Mouse (Mus musculus) embryonic facial prominence, embryonic 15.5 days (tissue): ENCODE data around the gene Epb41l2. TPM values are rescaled to one million over a fixed set of nuclear protein-coding genes. Genes with fewer than 3 reads are reported as not detected.

Source experiments
- ATAC-seq: fragments of 200-750 bp; cut with Nextera tagmentation; 2 replicates; pipeline ENCODE4 v1.8.0; 2017; ENCODE audit warnings: low read depth, moderate TSS enrichment; ENCODE audit not compliant: insufficient number of reproducible peaks, low FRiP score, low TSS enrichment
- H3K27ac ChIP-seq: fragments of 300-500 bp; sonication (generic); replicated peaks from 2 replicates; pipeline ENCODE4 v1.5.1; 2015; ENCODE audit warnings: mild to moderate bottlenecking, inconsistent platforms
- H3K27me3 ChIP-seq: fragments of 300-500 bp; sonication (generic); 2 replicates; pipeline ENCODE4 v1.6.1; 2015; ENCODE audit warnings: inconsistent platforms
- H3K36me3 ChIP-seq: fragments of 300-500 bp; sonication (generic); 2 replicates; pipeline ENCODE4 v1.6.1; 2015; ENCODE audit warnings: mild to moderate bottlenecking, inconsistent platforms
- H3K4me1 ChIP-seq: fragments of 300-500 bp; sonication (generic); 2 replicates; pipeline ENCODE4 v1.6.1; 2015; ENCODE audit warnings: inconsistent platforms
- H3K4me2 ChIP-seq: fragments of 300-500 bp; sonication (generic); replicated peaks from 2 replicates; pipeline ENCODE4 v1.6.1; 2015; ENCODE audit warnings: mild to moderate bottlenecking, inconsistent platforms
- H3K4me3 ChIP-seq: fragments of 300-500 bp; sonication (generic); replicated peaks from 2 replicates; pipeline ENCODE4 v1.5.1; 2015; ENCODE audit warnings: mild to moderate bottlenecking, inconsistent platforms
- H3K9ac ChIP-seq: fragments of 300-500 bp; sonication (generic); 2 replicates; pipeline ENCODE4 v1.6.1; 2015; ENCODE audit warnings: inconsistent platforms
- H3K9me3 ChIP-seq: fragments of 300-500 bp; sonication (generic); replicated peaks from 2 replicates; pipeline ENCODE4 v1.6.1; 2016; ENCODE audit warnings: inconsistent platforms
- WGBS: fragments of 180-500 bp; shearing (Covaris S2); methylation state at CpG from one replicate; pipeline ENCODE4 v1.1.7; 2015; 5-methylcytosine and 5-hydroxymethylcytosine counted together
- polyA plus RNA-seq: library from polyadenylated mRNA; unstranded; fragments of >200 nt; fragmentation: Nextera tagmentation; extraction: Ambion mirVana; gene quantifications from 2 replicates; pipeline ENCODE4 v1.2.1, GENCODE M21; 2015

Gene Epb41l2
- polyA plus RNA-seq, 1 experiment from 2014 or later: 78.9 TPM

DNA sequence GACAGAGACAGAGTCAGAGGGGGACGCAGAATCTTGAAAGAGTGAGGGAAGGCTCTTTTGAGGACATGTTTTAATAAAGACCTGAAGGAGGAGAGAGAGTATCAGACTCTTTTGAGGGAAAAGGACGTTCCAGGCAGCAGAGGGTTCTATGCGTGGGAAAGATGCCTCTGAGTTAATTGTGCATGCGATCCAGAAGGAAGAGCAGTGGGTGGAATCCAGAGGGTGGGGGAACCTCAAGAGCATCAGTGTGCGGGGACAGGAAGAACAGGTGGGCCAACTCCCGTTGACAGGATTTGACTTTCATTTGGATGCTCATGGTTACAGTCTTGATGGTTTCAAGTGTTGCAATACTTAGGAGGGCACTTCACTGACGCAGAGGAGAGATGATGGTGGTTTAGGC lies 29.5 kb upstream of the Epb41l2 start:
- ATAC-seq: no peak
- Histone ChIP-seq H3K9me3 (no peaks in the 10 kb centered on the region), H3K27ac (no peak overlapping the region), H3K9ac (no peak overlapping the region), H3K4me1 (peaks cover 4% of the 10 kb centered on the region; the same call in 1 of the 2 replicates), H3K4me2 (no peak overlapping the region), H3K36me3 (no peaks in the 10 kb centered on the region), H3K4me3 (no peak overlapping the region), H3K27me3 (no peaks in the 10 kb centered on the region)
- 77% methylated on average over 7 of the region's 7 CpGs for WGBS

DNA sequence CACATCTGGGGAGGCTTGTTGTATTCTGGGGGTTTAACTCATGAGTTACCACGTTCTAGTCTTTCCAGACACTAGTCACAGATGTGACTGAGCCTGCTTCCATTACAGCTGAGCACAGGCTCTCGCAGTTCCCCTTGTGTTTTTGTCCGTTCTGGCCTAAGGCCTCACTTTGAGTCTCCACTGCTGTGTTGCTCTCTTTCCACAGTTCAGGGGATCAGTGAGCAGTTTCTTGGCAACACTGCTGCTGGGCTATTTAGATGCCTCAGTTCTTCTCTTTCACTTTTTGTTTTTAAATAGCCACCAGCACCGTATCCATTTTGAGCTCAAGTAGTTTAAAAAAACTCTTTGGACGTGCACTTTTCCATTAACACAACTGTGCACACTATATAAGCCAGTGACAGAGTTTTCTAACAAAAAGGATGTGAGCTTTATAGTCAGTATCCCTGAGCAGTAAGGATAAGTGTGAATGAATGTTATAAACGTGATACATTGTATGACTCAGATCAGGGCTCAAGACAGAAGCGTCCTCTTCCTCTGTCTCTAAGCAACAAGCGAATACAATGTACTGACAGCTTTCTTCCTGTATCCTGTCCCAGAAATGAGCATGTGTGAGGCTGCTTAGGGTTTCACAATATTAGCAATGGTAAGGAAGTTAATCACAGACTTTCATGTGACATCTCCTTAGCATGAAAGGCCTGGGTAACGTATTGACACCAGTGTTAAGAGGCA lies 28.1 kb upstream of the Epb41l2 start:
- no peaks in the 10 kb centered on the region for H3K36me3 ChIP-seq
- no peak overlapping the region for H3K4me2 ChIP-seq
- no peak overlapping the region for H3K27ac ChIP-seq
- H3K27me3 ChIP-seq: no peaks in the 10 kb centered on the region
- no peak overlapping the region for H3K4me3 ChIP-seq
- no peaks in the 10 kb centered on the region for H3K9me3 ChIP-seq
- no peak for ATAC-seq
- WGBS: 56% methylated on average over 9 of the region's 9 CpGs
- H3K4me1 ChIP-seq: peaks cover 4% of the 10 kb centered on the region; the same call in 1 of the 2 replicates
- no peak overlapping the region for H3K9ac ChIP-seq

DNA sequence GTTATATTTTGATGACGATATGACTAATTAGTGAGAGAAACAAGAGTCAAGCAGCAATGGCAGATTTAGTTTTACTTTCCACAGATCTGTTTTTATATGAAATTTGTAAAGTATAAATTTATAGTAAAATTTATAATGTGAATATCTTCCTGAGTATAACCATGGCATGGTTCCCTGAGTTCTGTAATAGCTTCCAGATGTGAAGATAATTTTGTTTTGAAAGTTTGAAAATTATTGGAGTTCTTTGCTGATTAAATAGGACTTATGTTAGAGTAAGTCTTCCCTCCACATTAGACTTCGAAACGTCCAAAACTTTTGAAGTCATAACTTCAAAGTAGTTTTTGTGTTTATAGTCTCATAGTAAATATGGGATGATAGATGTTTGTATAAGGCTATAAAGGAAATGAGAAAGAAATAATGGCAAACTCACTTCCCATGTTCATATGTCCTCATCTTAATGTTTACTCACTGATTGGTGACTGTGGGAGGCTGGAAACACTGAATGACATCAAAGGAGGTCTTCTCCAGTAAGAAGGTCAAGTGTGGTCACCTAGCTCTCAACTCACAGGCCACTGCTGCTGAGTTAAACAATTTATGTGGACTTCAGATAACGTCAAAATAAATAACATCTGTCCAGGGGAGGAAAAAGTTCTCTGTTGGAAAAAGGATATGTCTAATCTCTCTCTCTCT lies 26.1 kb upstream of the Epb41l2 start:
- H3K27ac ChIP-seq: 0 out of 2 replicates have a peak overlapping the region, but pooled peaks have one; percentile 48
- H3K4me1 ChIP-seq: peaks cover 4% of the 10 kb centered on the region; the same call in 1 of the 2 replicates
- no peaks in the 10 kb centered on the region for H3K27me3 ChIP-seq
- no peak for ATAC-seq
- H3K4me3 ChIP-seq: no peak overlapping the region
- no peaks in the 10 kb centered on the region for H3K9me3 ChIP-seq
- H3K9ac ChIP-seq: no peak overlapping the region
- 34% methylated on average over 4 of the region's 4 CpGs for WGBS
- no peak overlapping the region for H3K4me2 ChIP-seq
- H3K36me3 ChIP-seq: no peaks in the 10 kb centered on the region

DNA sequence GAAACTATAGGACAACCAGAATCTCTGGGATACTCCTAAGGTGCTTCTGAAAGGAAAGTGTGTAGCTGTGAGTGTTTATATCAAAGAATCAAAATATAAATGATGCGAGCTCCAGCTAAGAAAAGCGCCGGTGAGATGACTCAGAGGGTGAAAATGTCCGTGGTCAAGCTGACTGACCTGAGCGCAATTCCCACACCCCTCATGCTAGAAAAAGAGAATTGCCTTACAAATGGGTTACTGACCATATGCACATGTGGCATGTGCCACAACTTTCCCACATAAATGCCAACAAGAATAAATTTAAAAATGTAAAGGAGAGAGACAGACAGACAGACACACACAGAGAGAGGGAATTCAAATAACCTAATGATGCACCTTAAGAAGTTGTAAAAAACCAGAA lies 18.9 kb upstream of the Epb41l2 start:
- Histone ChIP-seq H3K4me2 (no peak overlapping the region), H3K27me3 (no peaks in the 10 kb centered on the region), H3K9me3 (no peaks in the 10 kb centered on the region), H3K4me3 (no peak overlapping the region), H3K36me3 (no peaks in the 10 kb centered on the region), H3K4me1 (no peaks in the 10 kb centered on the region), H3K9ac (no peak overlapping the region), H3K27ac (no peak overlapping the region)
- ATAC-seq: no peak
- 91% methylated on average over 5 of the region's 5 CpGs for WGBS

DNA sequence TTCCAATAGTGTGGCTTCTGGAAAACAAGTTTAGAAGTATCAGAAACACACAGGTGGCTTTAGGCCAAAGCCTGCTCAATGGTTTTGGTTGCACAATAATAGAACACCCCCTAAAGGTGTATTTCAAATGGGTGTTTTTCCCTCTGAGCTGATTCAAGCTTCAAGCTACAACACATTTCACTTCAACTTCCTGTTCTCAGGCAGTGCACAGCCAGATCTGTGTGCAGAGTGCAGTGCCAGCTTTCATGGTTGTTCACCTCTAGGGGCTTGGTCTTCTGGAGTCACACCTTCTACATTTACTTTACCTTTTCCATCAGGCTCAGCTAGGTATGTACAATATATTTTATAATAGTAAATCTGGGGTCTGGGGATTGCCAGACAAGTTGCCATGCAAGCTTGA lies 16.8 kb upstream of the Epb41l2 start:
- Histone ChIP-seq H3K9ac (no peak overlapping the region), H3K36me3 (no peaks in the 10 kb centered on the region), H3K27me3 (no peaks in the 10 kb centered on the region), H3K27ac (no peak overlapping the region), H3K4me3 (no peak overlapping the region), H3K9me3 (no peaks in the 10 kb centered on the region), H3K4me1 (no peaks in the 10 kb centered on the region), H3K4me2 (no peak overlapping the region)
- no peak for ATAC-seq

DNA sequence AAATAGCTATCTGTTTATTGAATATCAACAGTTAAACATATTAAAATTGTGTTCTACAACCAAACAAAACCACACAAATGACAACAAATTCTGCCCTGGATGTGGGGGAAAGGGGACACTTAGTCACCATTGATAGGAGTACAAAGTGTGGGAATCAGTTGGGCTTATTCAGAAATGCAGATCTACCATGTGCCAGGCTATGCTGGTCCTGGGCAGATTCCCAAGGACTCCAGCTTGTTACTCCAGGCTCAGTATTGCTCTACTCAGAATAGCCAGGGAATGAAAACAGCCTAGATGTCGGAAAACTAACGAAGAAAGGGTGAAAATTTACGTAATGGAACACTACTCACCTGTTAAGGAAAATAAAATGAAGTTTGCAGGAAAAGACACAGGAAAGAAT lies 5.7 kb upstream of the Epb41l2 start:
- 89% methylated on average over 3 of the region's 3 CpGs for whole genome bisulfite sequencing

DNA sequence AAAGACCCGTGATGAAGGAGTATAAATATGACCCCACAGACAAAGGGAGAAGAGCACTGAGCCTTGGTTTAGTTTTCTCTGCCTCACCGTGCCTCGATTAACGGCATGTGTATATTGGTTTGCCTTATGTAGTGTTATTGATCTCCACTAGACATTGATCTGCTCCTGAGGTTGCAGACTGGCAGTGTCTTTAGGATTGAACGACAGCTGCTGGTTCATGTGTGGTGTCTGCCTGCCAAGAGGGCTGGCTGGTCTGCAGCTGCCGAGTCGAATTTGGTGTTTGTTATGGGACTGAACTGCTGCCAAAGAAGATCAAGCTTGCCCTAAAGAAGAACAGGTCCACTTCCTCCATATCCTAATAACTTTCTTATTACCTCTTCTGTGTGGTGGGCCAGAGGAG lies 5.2 kb upstream of the Epb41l2 start:
- Histone ChIP-seq H3K36me3 (no peaks in the 10 kb centered on the region), H3K4me3 (no peak overlapping the region), H3K4me2 (no peak overlapping the region), H3K4me1 (peaks cover 6% of the 10 kb centered on the region; the same call in 1 of the 2 replicates), H3K27ac (no peak overlapping the region), H3K27me3 (no peaks in the 10 kb centered on the region), H3K9ac (no peak overlapping the region), H3K9me3 (no peaks in the 10 kb centered on the region)
- 79% methylated on average over 7 of the region's 7 CpGs for WGBS
- no peak for ATAC-seq

More for the DNA sequence above, 5.7 kb upstream of the Epb41l2 start:
- Histone ChIP-seq H3K4me3 (no peak overlapping the region), H3K9me3 (no peaks in the 10 kb centered on the region), H3K27ac (no peak overlapping the region), H3K9ac (no peak overlapping the region), H3K4me2 (no peak overlapping the region), H3K36me3 (no peaks in the 10 kb centered on the region), H3K4me1 (peaks cover 6% of the 10 kb centered on the region; the same call in 1 of the 2 replicates), H3K27me3 (no peaks in the 10 kb centered on the region)
- ATAC-seq: no peak

DNA sequence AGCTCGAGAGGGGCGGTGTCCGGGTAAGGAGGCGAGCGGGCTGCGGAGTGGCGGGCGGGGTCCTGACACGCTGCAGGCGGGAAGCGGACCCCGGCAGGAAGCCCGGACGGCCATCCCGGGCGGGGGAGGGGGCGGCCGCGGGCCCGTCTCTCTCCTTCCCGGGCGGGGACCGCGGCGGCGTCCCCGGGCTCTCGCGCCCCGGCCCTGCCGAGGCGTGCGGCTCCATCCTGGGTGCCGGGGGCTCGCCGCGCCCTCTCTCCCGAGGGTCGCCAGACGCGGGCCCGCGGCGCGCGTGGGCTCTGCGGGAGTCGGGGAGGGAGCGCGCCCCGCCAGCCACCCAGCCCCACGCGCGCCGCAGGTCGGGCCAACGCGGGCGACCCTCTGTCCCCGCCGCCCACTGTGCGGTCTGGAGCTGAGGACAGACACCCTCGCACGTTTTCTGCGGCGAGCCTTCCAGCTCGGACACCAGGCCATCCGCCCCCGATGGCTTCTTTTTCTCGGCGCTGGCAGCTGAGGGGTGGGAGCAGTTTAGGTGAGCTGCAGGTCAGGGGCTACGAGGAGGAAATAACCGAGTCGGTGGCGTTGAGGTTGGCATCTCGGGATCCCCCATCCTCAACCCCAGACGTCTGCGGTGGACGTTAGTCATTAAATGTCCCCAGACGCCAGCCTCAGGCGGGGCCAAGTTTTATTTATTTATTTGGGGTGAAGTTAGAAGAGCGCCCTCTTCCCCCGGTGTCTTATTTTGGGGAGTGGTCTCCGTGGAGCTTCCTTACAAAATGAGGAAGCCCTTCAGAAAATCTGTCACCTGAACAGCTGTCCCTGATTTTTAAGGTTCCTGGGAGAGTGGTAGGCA lies 587 bp downstream of the Epb41l2 start:
- peak overlapping the region; percentile 79 for H3K4me3 ChIP-seq
- under 1% methylated on average over 53 of the region's 84 CpGs for WGBS
- no peaks in the 10 kb centered on the region for H3K27me3 ChIP-seq
- H3K9ac ChIP-seq: peak overlapping the region; percentile 83
- ATAC-seq: peak; percentile 48; the same call in 1 of the 2 replicates
- peak overlapping the region; percentile 90 for H3K27ac ChIP-seq
- peak overlapping the region; percentile 65 for H3K4me2 ChIP-seq
- peaks cover 23% of the 10 kb centered on the region for H3K4me1 ChIP-seq
- no peaks in the 10 kb centered on the region for H3K9me3 ChIP-seq
- H3K36me3 ChIP-seq: no peaks in the 10 kb centered on the region

DNA sequence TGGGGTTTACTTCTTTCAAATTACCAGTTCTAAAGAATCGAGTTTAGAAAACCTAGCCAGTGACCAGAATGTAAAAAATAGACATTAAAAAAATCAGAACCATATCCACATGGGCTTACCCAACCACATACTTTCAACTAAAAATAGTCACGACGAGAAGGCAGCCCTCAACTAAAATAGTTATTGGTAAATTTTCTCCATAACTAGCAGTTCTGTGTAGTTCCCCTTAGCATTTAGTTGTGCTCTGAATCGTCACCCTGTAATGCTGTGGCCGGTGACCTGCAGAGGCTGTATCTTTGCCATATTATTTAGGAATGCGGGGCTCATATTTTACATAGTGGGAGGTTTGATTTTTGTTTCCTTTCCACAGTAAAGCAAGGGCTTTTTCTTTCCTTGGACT lies 2.6 kb downstream of the Epb41l2 start:
- H3K4me2 ChIP-seq: peak overlapping the region; percentile 65
- H3K9ac ChIP-seq: no peak overlapping the region
- no peaks in the 10 kb centered on the region for H3K36me3 ChIP-seq
- no peaks in the 10 kb centered on the region for H3K27me3 ChIP-seq
- ATAC-seq: peak; percentile 4; the same call in 1 of the 2 replicates
- peak overlapping the region; percentile 48 for H3K27ac ChIP-seq
- WGBS: 28% methylated on average over 6 of the region's 6 CpGs
- no peaks in the 10 kb centered on the region for H3K9me3 ChIP-seq
- peaks cover 17% of the 10 kb centered on the region for H3K4me1 ChIP-seq
- H3K4me3 ChIP-seq: peak overlapping the region; percentile 79

DNA sequence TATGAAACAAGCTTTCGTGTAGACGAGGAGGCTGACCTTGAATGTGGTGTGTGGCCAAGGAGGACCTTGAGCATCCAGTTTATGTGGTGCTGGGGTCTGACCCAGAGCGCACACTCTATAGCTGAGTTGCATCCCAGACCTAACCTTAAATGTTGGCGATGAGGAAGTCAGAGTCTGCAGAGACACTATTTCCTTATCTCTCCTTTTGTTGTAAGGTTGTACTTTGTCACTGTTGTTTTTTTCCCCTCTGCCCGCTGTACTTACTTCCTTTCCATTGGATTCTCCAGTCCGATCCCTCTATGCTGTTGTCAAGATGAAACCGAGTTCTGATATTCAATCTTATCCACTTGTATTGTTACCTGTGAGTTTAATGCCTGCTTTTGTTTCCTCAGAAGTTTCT lies 5.6 kb downstream of the Epb41l2 start:
- H3K4me2 ChIP-seq: no peak overlapping the region
- H3K9me3 ChIP-seq: no peaks in the 10 kb centered on the region
- peaks cover 28% of the 10 kb centered on the region for H3K4me1 ChIP-seq
- no peaks in the 10 kb centered on the region for H3K36me3 ChIP-seq
- ATAC-seq: no peak
- no peaks in the 10 kb centered on the region for H3K27me3 ChIP-seq
- no peak overlapping the region for H3K4me3 ChIP-seq
- WGBS: 88% methylated on average over 7 of the region's 7 CpGs
- H3K27ac ChIP-seq: no peak overlapping the region
- no peak overlapping the region for H3K9ac ChIP-seq

DNA sequence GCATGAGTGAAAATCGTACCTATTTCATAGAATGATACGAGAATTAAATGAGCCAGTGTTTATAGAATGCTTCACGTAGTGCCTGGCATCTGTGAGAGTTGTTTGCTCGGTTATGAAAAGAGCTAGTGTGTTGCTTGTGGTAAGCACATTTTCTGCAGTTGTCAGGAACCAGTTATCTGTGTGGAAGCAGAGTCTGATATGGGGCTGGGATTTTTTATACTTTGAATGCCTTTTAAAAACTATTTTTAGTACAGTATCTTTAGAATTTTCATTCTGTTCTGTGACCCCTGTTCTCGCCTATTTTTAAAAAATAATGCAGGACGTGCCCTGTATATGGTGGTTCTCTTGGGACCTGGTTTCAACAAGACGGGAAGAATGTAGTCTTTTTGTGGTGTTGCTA lies 6.1 kb downstream of the Epb41l2 start:
- H3K4me3 ChIP-seq: no peak overlapping the region
- H3K4me2 ChIP-seq: no peak overlapping the region
- no peaks in the 10 kb centered on the region for H3K36me3 ChIP-seq
- WGBS: 58% methylated on average over 7 of the region's 7 CpGs
- no peaks in the 10 kb centered on the region for H3K9me3 ChIP-seq
- H3K4me1 ChIP-seq: peaks cover 32% of the 10 kb centered on the region
- ATAC-seq: no peak
- H3K27me3 ChIP-seq: no peaks in the 10 kb centered on the region
- H3K9ac ChIP-seq: no peak overlapping the region
- no peak overlapping the region for H3K27ac ChIP-seq
